Mouse (Mus musculus): ENCODE measurements around the gene Wnt5b. TPM values are rescaled to one million over a fixed set of nuclear protein-coding genes. Genes with fewer than 3 reads are reported as not detected.

The Wnt5b gene
- total RNA-seq (2021), result 1 to 10 TPM; 1.1 to 1.2 TPM
- long read RNA-seq, experiment 1, partial matches to known transcripts, result 0 of 4 reads
- long read RNA-seq, experiment 1, other reads (novel, unspliced or antisense), result 3 of 4 reads
- long read RNA-seq, experiment 2, transcript Wnt5b-204 (5 exons, 2,371 nt), result major isoform, 10 of 16 reads
- long read RNA-seq, experiment 2, partial matches to known transcripts, result 0 of 16 reads
- long read RNA-seq, experiment 2, other reads (novel, unspliced or antisense), result 4 of 16 reads

DNA sequence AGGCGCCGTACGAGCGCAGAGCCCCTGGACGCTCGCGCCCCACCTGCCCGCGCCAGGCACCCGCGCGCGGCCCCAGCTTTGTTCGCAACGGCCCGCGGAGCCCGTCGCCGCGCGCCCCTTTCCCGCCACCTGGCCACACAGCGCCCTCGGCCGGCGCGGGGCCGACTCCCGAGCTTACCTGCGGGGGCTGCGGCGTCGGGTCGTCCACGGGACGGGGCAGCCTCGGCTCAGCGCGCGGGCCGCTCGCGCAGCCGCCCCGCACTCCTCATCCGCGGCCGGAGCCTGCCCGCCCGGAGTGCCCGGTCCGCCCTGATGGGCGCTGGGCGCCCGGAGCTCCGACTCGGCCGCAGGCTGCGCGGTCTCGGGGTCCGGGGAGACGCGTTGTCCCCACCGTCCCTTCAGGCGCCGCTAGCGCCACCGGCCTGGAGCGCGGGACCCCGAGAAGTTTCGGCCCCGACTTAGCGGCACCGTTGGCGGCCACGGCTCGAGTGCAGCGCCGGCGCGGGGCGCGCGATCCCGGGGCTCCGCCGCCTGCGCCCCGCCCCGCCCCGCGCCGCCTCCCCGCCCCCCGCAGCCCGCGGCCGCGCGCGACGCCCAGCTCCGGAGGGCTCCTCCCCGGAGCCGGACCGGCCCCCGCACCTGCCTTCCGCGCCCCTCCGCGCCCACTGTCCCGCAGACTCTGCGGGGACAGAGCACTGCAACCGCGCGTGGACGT lies at the start of gene Wnt5b:
Wnt5b (minus strand) TSS at position 545 of the 715 bp plus-strand sequence.
- DNase-seq (ENCODE audit: low spot score in 2 of 2), result peak; percentile 36 to 38

DNA sequence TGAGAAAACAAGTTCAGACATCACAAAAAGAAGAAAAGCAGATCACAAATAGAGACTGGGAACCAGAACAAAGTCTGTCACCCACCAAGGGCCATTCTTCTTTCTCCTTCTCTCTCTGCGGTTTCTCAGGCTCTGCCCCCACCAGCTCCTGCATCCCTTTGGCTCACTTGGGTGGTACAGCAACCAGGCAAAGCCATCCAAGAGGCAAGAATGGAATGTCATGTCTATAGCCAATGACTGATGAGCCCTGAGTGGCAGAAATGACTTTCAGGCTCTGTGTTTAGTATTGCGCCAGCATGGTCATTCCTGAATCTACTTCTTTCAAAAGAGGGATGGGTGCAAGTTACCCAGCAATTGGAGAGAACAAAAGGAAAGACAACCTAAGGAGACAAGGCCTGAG lies 46.7 kb upstream of the Wnt5b start:
- no peak for DNase-seq (ENCODE audit: low spot score in 2 of 2)

DNA sequence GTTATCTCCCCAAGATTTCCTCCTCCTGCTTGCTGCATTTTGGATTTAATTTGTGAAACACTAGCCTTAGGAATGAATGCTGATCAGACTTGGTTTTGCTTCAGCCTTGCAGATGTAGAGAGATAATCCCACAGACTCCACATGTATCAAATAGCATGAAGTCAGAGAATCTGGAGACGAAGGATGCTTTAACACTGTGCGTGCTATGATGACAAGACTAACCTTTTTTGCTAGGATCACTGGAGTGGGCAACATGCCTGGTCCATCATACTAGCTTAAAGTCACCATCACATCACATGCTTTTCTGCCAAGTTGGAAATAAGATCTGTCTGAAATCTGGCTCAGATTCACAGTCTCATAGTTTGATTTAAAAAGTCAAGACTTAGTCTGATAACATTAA lies 43.8 kb upstream of the Wnt5b start:
- no peak for DNase-seq (ENCODE audit: low spot score in 2 of 2)

DNA sequence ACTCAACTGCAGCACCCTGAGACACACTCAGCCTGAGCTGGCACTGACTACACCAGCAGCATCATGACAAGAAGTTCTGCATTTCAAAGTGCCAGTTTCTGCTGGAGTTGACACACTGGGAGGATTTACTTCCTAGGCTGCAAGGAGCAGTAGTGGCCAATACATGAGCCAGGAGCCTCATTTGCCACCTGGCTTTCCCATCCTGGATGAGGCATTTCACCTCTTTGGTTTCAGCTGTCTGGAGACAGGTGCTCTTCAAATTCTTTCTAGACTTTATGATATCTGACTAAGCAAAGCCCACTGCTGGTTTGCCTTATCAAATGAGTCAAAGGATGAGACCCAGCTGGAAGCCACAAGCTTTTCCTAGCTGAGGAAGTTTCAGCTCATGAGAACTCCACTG lies 43.3 kb upstream of the Wnt5b start:
- DNase-seq (ENCODE audit: low spot score in 2 of 2), result no peak

DNA sequence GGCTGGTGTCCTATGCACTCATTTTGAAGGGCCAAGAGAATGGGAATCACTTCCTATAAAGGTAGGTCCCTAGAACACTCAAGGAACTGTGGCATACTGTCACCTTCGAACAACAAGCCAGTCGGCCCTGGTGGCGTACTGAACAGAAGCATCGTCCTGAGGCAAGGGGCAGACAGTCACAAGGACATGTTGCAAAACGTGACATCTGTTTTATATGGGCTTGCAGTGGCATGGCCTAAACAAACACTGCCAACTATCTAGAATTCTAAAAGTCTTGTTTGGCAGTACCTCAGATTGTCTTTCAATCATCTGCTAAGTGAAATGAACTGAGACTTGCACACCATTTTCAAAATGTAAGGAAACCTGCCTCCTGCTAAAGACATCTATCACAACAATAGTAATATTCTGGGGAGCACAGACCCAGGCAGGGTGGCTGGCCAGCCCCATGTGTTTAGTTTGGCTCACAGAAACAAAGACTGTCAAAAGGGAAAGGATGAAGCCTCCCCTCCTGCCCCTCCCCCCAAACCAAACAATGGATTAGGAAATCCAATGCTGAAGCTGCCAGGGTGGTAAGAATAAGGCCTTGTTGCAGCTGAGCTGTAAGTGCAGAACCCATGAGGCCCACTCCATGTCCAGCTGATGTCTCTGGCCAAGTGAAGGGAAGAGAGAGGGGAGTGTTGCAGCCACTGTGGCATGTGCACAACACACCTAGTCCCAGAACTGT lies 41.7 kb upstream of the Wnt5b start:
- no peak for DNase-seq (ENCODE audit: low spot score in 2 of 2)

DNA sequence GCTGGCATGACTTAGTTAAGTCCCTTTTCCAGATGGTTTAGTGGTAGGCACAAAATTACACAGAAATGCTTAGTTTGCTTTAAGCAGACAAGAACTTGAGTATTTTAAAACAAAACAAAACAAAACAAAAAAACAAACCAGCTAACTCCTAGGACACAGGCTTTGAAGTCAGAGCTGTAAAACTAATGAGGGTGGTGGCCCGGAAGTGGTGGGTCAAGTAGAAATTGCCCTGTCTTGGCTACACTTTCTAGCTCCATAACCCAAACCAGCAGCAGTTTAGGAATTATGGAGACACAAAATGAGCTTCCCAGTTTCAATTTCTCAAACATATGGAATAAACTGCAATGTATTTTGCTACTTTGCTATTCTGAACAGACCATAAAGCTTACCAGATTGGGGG lies 39.9 kb upstream of the Wnt5b start:
- no peak for DNase-seq (ENCODE audit: low spot score in 2 of 2)

DNA sequence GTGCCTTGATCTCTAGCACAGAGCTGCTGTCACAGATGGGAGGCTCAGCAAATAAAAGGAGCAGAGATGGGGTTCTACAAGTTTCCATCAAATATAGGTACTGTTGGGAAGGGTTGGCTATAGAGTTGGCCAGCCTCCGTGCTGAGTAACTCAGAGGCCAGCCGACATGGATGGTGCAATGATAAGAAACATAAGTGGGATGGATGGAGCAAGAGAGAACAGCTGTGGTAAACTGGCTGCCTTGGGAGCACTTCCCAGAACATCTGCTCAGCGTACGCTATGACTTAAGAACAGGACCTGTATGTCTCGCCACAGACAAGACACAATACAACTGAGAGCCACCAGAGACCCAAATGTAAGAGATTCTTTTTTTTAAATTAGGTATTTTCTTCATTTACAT lies 39.0 kb upstream of the Wnt5b start:
- DNase-seq (ENCODE audit: low spot score in 2 of 2), result no peak

DNA sequence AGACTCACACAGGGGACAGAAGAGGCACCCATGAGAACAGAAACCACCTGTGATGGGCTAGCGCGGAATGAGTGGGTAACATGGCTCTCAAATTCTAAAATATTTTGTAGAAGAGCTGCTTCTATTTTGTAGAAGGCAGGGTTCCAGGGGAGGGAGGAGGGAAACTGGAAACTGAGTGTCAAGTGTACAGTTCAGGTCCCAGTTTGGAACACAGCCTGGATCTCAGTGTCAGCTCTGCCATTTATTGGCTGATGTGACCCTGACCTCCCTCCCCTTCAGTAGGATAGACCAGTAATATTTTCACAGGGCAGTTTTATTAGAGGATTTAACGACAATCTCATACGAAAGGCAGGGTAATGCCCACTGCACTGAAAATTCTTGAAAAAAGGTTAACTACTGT lies 32.6 kb upstream of the Wnt5b start:
- no peak for DNase-seq (ENCODE audit: low spot score in 2 of 2)

DNA sequence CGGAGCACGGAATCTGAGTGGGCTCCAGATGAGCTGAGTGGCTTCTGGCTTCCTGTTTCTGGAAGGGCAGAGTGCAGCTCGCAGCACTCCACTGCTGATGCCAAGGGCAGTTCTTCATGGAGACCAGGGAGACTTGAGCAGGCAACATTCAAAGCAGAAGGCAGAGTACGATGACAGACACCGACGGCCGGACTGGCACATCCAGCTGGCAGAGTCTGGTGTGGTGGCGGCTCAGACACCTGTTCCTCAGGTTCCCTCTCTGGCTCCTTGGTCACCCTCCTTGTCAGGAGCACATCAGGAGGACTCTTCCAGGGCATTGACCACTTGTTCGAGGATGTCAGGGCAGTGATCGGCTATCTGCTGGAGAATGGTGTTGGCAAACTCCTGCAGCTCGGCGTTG lies 31.2 kb upstream of the Wnt5b start:
- DNase-seq (ENCODE audit: low spot score in 2 of 2), result no peak

DNA sequence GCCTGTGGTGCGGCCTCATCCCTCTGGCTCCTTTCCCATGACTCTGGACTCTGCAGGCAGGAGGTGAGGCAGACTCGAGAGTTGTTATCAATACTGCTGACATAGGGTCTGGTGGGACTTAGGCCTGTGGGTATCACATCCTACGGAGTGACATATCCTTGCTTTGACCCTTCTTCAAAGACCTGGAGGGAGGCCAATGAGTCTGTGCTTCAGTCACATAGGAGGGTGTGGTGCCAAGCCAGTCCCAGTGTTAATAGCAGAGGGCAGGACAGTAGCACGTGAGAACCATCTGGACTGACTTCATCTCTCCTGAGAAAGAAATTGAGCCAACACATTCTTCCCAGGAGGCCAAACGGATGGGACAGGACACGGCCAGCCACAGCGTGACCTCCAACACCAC lies 28.1 kb upstream of the Wnt5b start:
- DNase-seq (ENCODE audit: low spot score in 2 of 2), result no peak

DNA sequence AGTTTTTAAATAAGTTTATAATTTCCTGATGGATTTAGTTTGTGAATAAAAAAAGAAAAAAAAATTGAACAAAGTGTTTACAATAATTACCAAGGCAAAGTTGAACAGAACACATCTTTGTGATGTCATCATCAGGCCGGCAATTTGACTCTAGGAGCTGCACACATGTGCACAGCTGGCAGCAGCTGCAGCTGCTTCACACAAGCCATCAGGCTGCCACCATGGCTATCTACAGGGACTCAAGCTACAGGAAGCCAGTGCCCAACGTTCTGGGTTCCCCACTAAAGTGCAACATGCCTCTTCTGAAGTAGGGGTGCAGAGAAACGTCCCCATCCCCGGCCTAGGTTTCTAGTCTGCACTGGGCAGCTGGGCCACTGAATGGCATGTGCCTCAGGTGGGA lies 26.6 kb upstream of the Wnt5b start:
- no peak for DNase-seq (ENCODE audit: low spot score in 2 of 2)

DNA sequence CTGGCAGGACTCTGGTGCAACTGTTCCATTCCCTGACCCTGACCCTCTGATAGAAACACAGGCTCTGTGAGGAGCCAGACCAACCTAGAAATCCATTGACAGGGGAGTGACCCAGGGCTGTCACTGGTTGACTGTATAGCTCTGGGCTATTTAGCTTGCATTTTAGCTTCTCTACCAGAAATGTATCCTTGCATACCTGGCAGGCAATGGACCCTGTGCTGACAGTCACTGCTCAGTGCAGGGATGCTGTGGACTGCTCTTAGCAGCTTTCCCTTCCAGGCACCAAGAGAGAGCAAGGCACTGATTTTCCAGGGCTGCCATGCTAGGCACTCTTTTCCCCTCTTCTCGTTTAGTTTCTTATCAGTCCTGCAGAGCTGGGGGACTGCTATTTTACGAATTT lies 24.2 kb upstream of the Wnt5b start:
- DNase-seq (ENCODE audit: low spot score in 2 of 2), result no peak

DNA sequence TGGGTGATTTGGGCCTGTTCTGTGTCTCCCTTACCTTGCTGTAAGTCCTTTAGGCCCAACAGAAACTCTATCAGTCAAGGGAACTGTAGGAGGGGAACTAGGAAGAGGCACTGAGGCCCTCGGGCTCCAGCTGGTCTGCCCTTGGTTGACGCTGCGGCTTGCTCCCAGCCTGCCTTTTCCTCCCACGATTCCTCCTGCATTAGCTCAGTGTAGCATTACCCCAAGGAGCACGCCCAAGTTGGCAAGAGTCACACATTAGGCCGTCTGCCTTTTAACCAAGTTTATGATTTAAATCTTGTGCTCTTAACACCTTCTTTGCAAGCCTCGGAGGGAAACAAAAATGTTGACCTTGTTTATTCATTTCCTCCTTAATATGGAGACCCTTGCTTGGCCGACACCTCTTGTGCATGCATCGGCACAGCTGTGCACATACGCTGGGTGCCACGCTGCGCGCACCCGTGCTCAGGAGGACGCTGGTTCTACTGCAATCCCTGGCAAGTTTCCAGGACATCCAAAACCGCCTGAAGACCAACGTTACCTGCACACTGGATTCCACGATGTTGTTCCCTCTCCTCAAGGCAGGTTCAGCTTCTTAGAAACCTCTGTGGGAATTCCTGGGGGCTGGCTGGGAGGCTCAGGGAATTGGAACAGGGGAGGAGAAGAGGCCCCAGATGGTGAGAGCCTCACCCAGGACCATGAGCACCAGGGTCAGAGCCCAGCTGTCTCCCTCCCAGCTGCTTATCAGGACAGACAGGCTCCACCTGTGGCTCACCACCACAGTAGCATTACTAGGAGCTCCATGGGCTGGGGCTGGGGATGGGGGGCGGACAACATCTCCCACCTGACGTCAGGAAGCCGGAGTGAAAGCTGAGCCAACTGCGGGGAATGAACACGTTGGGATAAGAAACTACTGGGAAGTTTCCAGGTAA lies 21.6 kb upstream of the Wnt5b start:
- DNase-seq (ENCODE audit: low spot score in 2 of 2), result no peak

DNA sequence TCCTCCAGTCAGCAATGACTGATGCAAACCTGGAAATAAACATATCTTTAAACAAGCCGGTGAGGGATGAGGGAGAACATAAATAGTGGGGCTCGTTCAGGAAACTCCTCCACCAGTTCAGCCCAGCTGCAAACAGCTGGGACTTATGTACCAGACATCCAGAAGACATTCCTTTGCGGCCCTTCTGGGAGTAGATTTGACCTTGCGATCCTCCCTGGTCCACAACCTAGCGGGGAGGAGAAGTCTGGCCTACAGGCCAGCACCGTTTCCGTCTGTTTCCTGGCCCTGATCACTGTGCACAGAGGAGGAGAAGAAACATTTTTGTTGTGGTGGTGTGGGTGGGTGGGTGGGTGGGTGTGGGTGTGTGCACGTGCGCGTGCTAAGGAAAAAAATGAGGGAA lies 18.4 kb upstream of the Wnt5b start:
- DNase-seq (ENCODE audit: low spot score in 2 of 2), result no peak

DNA sequence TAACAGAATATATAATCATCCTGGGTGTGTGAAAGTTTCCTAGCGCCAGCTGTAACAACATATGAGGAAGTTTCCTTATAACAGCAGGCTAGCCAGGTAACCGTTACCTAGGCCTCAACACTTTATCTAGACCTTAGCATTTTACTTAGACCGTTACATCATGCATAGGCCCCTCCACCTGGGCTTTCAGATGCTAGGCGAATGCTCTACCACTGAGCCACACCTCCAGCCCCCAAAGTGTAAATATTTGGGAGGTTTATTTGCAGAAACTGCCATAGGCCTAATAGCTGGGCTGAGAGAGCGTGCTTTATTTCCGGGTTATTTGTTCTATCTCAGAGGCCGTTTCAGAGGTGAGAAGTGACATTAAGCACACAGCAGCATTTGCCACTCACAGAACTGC lies 14.7 kb upstream of the Wnt5b start:
- DNase-seq (ENCODE audit: low spot score in 2 of 2), result no peak

DNA sequence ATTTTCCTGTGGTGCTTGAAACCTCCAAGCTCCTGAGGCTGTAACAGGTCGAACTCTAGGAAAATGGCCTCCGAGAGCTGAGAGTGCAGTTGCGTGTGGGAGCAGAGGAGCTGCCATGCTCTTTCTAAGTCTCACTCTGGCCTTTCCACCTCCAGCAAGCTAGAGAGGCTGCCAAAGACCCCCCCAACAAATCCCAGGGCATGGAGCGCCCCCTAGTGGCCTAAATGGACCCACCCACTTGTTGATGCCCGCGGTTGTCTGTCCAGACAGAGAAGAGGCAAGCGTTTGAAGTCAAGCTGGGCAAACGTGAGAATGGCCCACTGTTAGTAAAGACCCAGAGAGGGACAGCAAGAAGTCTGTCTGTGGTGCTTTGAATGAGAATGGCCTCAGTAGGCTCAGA lies 10.3 kb upstream of the Wnt5b start:
- no peak for DNase-seq (ENCODE audit: low spot score in 2 of 2)

DNA sequence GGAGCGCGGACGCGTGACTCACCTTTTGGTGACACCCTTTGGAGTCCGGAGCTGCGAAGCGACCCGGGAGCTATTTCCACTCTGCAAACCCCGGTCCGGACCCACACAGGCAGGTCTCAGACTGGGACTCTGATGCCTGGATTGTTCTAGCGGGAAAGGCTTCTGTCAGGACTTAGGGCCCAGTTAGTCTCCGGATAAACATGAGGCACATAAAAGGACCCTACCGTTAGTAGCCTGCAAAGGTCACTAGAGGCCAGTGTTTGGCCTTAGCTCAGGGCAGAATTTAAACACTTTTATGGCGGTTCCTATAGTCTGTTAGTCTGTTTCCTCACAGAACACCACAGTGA lies 344 bp upstream of the Wnt5b start:
- peak in 1 of 2 experiments; percentile 4 for DNase-seq (ENCODE audit: low spot score in 2 of 2)

DNA sequence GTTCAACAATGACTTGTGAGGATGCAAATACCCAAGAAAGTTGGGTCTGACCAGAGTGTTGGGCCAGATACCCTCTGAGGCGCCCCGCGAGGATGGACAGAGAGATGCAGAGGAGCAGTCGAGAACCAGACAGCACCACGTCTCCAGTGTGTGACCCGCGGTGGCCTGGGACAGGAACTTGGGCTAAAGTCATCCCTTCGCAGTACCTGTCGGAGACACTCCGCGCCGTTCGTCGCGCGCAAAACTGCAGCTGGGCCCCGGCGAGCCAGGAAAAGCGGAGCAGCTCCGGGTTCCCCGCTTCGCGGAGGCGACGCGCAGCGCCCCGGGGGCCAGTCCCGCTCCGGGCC lies 718 bp downstream of the Wnt5b start:
- DNase-seq (ENCODE audit: low spot score in 2 of 2), result no peak

DNA sequence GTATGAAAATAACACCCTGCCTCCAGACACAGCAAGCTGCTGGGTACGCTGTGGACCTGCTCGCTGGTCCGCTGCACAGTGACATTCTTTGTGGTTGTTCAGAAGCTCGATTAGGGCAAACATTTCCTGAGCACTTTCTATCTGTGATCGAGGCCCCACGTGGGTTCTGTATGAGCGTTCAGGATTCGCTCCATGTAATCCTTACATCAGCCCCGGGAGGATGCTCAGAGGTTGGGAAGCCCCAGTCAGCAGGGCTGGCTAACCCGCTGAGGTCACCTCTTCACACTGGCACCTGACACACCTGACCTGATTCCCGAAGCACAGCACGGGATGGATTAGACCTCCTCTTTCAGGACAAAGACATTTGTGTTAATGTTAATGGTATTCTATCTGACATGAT lies 8.3 kb downstream of the Wnt5b start:
- DNase-seq (ENCODE audit: low spot score in 2 of 2), result no peak

DNA sequence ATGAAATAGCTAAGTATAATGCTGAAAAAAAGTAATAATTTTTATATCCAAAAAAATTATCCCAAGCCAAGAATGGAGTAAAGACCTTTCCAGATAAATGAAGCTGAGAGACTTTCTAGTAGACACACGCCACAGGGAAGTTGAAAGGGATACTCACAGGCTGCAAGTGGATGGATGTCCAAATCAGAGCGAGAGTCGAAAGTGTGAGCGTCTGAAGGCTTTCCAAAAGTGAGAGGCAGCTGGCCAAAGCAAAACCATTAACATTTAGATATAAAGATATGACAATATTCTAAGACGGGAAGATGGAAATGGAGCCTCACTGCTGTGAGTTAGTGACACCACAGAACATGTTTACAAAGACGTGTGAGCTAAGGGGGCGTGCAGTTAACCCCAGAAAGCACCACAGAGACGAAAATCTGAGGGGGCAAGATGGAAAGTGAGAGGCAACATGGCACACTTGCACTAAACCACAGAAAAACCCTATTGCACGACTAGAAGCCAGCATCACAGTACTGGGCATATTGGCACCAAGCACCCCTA lies 10.9 kb downstream of the Wnt5b start:
- no peak for DNase-seq (ENCODE audit: low spot score in 2 of 2)

DNA sequence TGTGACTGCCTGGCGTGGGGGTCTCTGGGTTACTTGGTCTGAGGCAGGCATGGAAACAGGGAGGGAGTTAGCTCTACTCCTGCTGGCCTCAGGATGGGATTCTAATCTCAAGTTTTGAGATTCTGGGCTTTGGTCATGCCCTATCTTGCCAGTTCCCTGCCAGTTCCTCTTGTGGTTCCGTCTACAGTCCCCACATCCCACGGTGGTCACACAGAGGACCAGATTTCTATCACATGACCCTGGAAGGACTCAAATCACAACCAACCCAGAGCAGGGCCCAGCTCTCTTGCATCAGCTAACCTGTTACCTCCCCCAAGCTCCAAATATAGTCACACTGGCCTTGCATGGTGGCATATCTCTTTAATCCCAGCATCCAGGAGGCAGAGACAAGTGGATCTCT lies 14.5 kb downstream of the Wnt5b start:
- DNase-seq (ENCODE audit: low spot score in 2 of 2), result no peak
